In genomic region chr5:148812016-148812415, GRCm38 (mm10) we compare ENCODE assay signal across 10 mouse cellular contexts.
DNase-seq lines count a peak whose midpoint lies in the region; ATAC-seq lines count a peak whose summit lies in the region.
"Had no signal": no experiment of that assay in that cellular context is flagged by ENCODE, and none has a peak within 500 bp of the region (broad histone marks: within the 10 kb centered on the region; RNA-seq: fewer than 3 reads in every experiment).

No protein-coding gene starts in this region.

- H3K36me3 ChIP-seq in midbrain, embryonic 10.5 days: no peaks in the 10 kb centered on the region
- no peaks in the 10 kb centered on the region for H3K36me3 ChIP-seq in midbrain, embryonic 16.5 days (ENCODE audit: control insufficient read depth, insufficient read depth, low read length)
- H3K36me3 ChIP-seq in embryonic facial prominence, embryonic 10.5 days (replicated peaks): no peaks in the 10 kb centered on the region
- H3K36me3 ChIP-seq in midbrain, embryonic 12.5 days: no peaks in the 10 kb centered on the region
- no peaks in the 10 kb centered on the region for H3K36me3 ChIP-seq in stomach, embryonic 14.5 days (ENCODE audit: control insufficient read depth, insufficient read depth, low read length)
- H3K36me3 ChIP-seq: embryonic facial prominence, embryonic 13.5 days had no signal

- peak; percentile 75 for DNase-seq in midbrain, embryonic 10.5 days (ENCODE audit: low spot score)
- peak; percentile 86 for DNase-seq in adrenal gland, postnatal 10 days
- peak; percentile 76 for DNase-seq in embryonic facial prominence, embryonic 10.5 days (ENCODE audit: low spot score)
- peak; percentile 73 for DNase-seq in hindlimb bud, embryonic 11.5 days (ENCODE audit: extremely low spot score, low read depth, low spot score)
- peak; percentile 27 to 63 for DNase-seq in left cerebral cortex, postnatal 10 days (ENCODE audit: extremely low spot score in 1 of 2, low spot score in 2 of 2)

- H3K27ac ChIP-seq in midbrain, embryonic 10.5 days (replicated peaks): no peak overlapping the region
- no peak overlapping the region for H3K27ac ChIP-seq in midbrain, embryonic 16.5 days (ENCODE audit: low read length)
- H3K27ac ChIP-seq in embryonic facial prominence, embryonic 10.5 days (replicated peaks): no peak overlapping the region; the same call in 1 of the 2 replicates
- no peak overlapping the region for H3K27ac ChIP-seq in midbrain, embryonic 12.5 days (replicated peaks)
- no peak overlapping the region for H3K27ac ChIP-seq in stomach, embryonic 14.5 days (ENCODE audit: low read length)
- H3K27ac ChIP-seq: embryonic facial prominence, embryonic 13.5 days had no signal

- H3K9ac ChIP-seq in midbrain, embryonic 16.5 days (ENCODE audit: low read depth, low read length): no peak overlapping the region
- H3K9ac ChIP-seq in midbrain, embryonic 12.5 days (replicated peaks): no peak overlapping the region
- no peak overlapping the region for H3K9ac ChIP-seq in stomach, embryonic 14.5 days (replicated peaks; ENCODE audit: low read depth, low read length)
- H3K9ac ChIP-seq: embryonic facial prominence, embryonic 13.5 days had no signal

- no peak overlapping the region for H3K4me3 ChIP-seq in midbrain, embryonic 10.5 days
- no peak overlapping the region for H3K4me3 ChIP-seq in midbrain, embryonic 16.5 days (ENCODE audit: low read depth, low read length)
- no peak overlapping the region for H3K4me3 ChIP-seq in embryonic facial prominence, embryonic 10.5 days
- H3K4me3 ChIP-seq in midbrain, embryonic 12.5 days: no peak overlapping the region
- no peak overlapping the region for H3K4me3 ChIP-seq in stomach, embryonic 14.5 days (ENCODE audit: low read depth, low read length)
- H3K4me3 ChIP-seq: embryonic facial prominence, embryonic 13.5 days; megakaryocyte, embryonic 14.5 days had no signal

- peaks cover 8% of the 10 kb centered on the region; the same call in 1 of the 2 replicates for H3K4me1 ChIP-seq in midbrain, embryonic 10.5 days
- H3K4me1 ChIP-seq in midbrain, embryonic 16.5 days (ENCODE audit: control insufficient read depth, insufficient read depth, low read length): peaks cover 3% of the 10 kb centered on the region; the same call in 1 of the 2 replicates
- H3K4me1 ChIP-seq in embryonic facial prominence, embryonic 10.5 days: peaks cover 24% of the 10 kb centered on the region
- H3K4me1 ChIP-seq in midbrain, embryonic 12.5 days: peaks cover 7% of the 10 kb centered on the region; the same call in 1 of the 2 replicates
- peaks cover 6% of the 10 kb centered on the region; the same call in 1 of the 2 replicates for H3K4me1 ChIP-seq in stomach, embryonic 14.5 days (ENCODE audit: control insufficient read depth, insufficient read depth, low read length)

- intact Hi-C loops in left cerebral cortex, postnatal 10 days (cut with DNase I): loop anchor here (5.0 kb wide), 1 partner anchor 240 kb away; no protein-coding TSS in a partner anchor

- 21% methylated on average over 13 of the region's 13 CpGs for WGBS in midbrain, embryonic 10.5 days
- WGBS in midbrain, embryonic 16.5 days: 20% methylated on average over 13 of the region's 13 CpGs
- WGBS in embryonic facial prominence, embryonic 10.5 days: 18% methylated on average over 13 of the region's 13 CpGs
- WGBS in midbrain, embryonic 12.5 days: 14% methylated on average over 13 of the region's 13 CpGs
- WGBS in stomach, embryonic 14.5 days: 22% methylated on average over 13 of the region's 13 CpGs

- no peak overlapping the region for H3K4me2 ChIP-seq in midbrain, embryonic 16.5 days (ENCODE audit: low read length)
- H3K4me2 ChIP-seq in midbrain, embryonic 12.5 days (replicated peaks): no peak overlapping the region
- H3K4me2 ChIP-seq in stomach, embryonic 14.5 days (replicated peaks; ENCODE audit: low read depth, low read length): no peak overlapping the region
- H3K4me2 ChIP-seq: embryonic facial prominence, embryonic 13.5 days had no signal

- H3K27me3 ChIP-seq in midbrain, embryonic 10.5 days (ENCODE audit: low read depth, poor library complexity, severe bottlenecking): peaks cover 33% of the 10 kb centered on the region
- H3K27me3 ChIP-seq in midbrain, embryonic 16.5 days (ENCODE audit: control insufficient read depth, insufficient read depth, low read depth, low read length): no peaks in the 10 kb centered on the region
- peaks cover 30% of the 10 kb centered on the region for H3K27me3 ChIP-seq in embryonic facial prominence, embryonic 10.5 days (replicated peaks; ENCODE audit: low read depth, poor library complexity, severe bottlenecking)
- peaks cover 28% of the 10 kb centered on the region for H3K27me3 ChIP-seq in midbrain, embryonic 12.5 days
- no peaks in the 10 kb centered on the region for H3K27me3 ChIP-seq in stomach, embryonic 14.5 days (ENCODE audit: control insufficient read depth, insufficient read depth, low read length)

- no peak for ATAC-seq in midbrain, embryonic 16.5 days
- peak; percentile 42; the same call in 1 of the 2 replicates for ATAC-seq in midbrain, embryonic 12.5 days (ENCODE audit: low FRiP score, low read depth)
- ATAC-seq in stomach, embryonic 14.5 days (ENCODE audit: insufficient number of reproducible peaks, insufficient read depth, low FRiP score, low read depth): 0 out of 2 replicates have a peak, but pooled peaks have one; percentile 37

- H3K9me3 ChIP-seq in midbrain, embryonic 10.5 days (replicated peaks): no peaks in the 10 kb centered on the region; the same call in 1 of the 2 replicates
- H3K9me3 ChIP-seq in midbrain, embryonic 16.5 days (replicated peaks; ENCODE audit: control insufficient read depth, low read length, poor library complexity, severe bottlenecking): no peaks in the 10 kb centered on the region
- H3K9me3 ChIP-seq in embryonic facial prominence, embryonic 10.5 days: 0 out of 2 replicates have a peak, but pooled peaks cover 6% of the 10 kb centered on the region
- 0 out of 2 replicates have a peak, but pooled peaks cover 3% of the 10 kb centered on the region for H3K9me3 ChIP-seq in midbrain, embryonic 12.5 days
- H3K9me3 ChIP-seq in stomach, embryonic 14.5 days (ENCODE audit: control insufficient read depth, low read depth, low read length): no peaks in the 10 kb centered on the region; the same call in 1 of the 2 replicates
- H3K9me3 ChIP-seq: embryonic facial prominence, embryonic 13.5 days had no signal
